Mouse (Mus musculus): ENCODE measurements around the gene Lgals7. TPM values are rescaled to one million over a fixed set of nuclear protein-coding genes. Genes with fewer than 3 reads are reported as not detected.
"Not testable (repeated sequence)": the region's sequence is repeated elsewhere in the genome, so short reads cannot be mapped to it uniquely, and the experiment has no call there.

The Lgals7 gene
- polyA plus RNA-seq, 1 experiment from 2014 or later: 2.9 TPM

- Histone ChIP-seq H3K4me2 (ENCODE audit: low read length) (no peak overlapping the region), H3K9me3 (ENCODE audit: control insufficient read depth, low read length) (no peaks in the 10 kb centered on the region), H3K9ac (replicated peaks; ENCODE audit: low read depth, low read length) (no peak overlapping the region), H3K4me1 (replicated peaks; ENCODE audit: control insufficient read depth, insufficient read depth, low read length) (no peaks in the 10 kb centered on the region), H3K27me3 (replicated peaks; ENCODE audit: control insufficient read depth, insufficient read depth, low read length) (peaks cover 10% of the 10 kb centered on the region), H3K27ac (ENCODE audit: low read length) (no peak overlapping the region), H3K36me3 (ENCODE audit: control insufficient read depth, insufficient read depth) (no peaks in the 10 kb centered on the region), H3K4me3 (replicated peaks; ENCODE audit: low read length) (no peak overlapping the region)
- WGBS: 62% methylated on average over 11 of the region's 11 CpGs
- ATAC-seq: no peak
These were observed 19.4 kb downstream of the Lgals7 start for GRCm38 (mm10) chr7:28883039-28883438.

GRCm38 (mm10) chr7:28883704-28884103 is 20.1 kb downstream of the Lgals7 start:
- not testable (repeated sequence) for ATAC-seq; H3K27ac ChIP-seq (ENCODE audit: low read length); H3K4me3 ChIP-seq (replicated peaks; ENCODE audit: low read length); H3K4me1 ChIP-seq (replicated peaks; ENCODE audit: control insufficient read depth, insufficient read depth, low read length); H3K9me3 ChIP-seq (ENCODE audit: control insufficient read depth, low read length); H3K36me3 ChIP-seq (ENCODE audit: control insufficient read depth, insufficient read depth); H3K9ac ChIP-seq (replicated peaks; ENCODE audit: low read depth, low read length); H3K4me2 ChIP-seq (ENCODE audit: low read length)
- WGBS: 92% methylated on average over 3 of the region's 4 CpGs
- peaks cover 14% of the 10 kb centered on the region for H3K27me3 ChIP-seq (replicated peaks; ENCODE audit: control insufficient read depth, insufficient read depth, low read length)

- ATAC-seq: no peak
These were observed 22.8 kb downstream of the Lgals7 start for GRCm38 (mm10) chr7:28886486-28886885.

GRCm38 (mm10) chr7:28888701-28889161 is 25.1 kb downstream of the Lgals7 start:
- H3K36me3 ChIP-seq (ENCODE audit: control insufficient read depth, insufficient read depth): peaks cover 9% of the 10 kb centered on the region
- H3K4me3 ChIP-seq (replicated peaks; ENCODE audit: low read length): peak overlapping the region; percentile 42
- peak; percentile 37; the same call in 1 of the 2 replicates for ATAC-seq

More at GRCm38 (mm10) chr7:28886486-28886885, 22.8 kb downstream of the Lgals7 start:
- H3K4me1 ChIP-seq (replicated peaks; ENCODE audit: control insufficient read depth, insufficient read depth, low read length): peaks cover 9% of the 10 kb centered on the region
- H3K9me3 ChIP-seq (ENCODE audit: control insufficient read depth, low read length): no peaks in the 10 kb centered on the region
- no peak overlapping the region for H3K4me2 ChIP-seq (ENCODE audit: low read length)
- H3K9ac ChIP-seq (replicated peaks; ENCODE audit: low read depth, low read length): no peak overlapping the region
- no peaks in the 10 kb centered on the region for H3K36me3 ChIP-seq (ENCODE audit: control insufficient read depth, insufficient read depth)
- peaks cover 21% of the 10 kb centered on the region for H3K27me3 ChIP-seq (replicated peaks; ENCODE audit: control insufficient read depth, insufficient read depth, low read length)
- H3K27ac ChIP-seq (ENCODE audit: low read length): no peak overlapping the region
- WGBS: 20% methylated on average over 14 of the region's 14 CpGs
- H3K4me3 ChIP-seq (replicated peaks; ENCODE audit: low read length): no peak overlapping the region

GRCm38 (mm10) chr7:28892601-28893000 is 28.9 kb downstream of the Lgals7 start:
- no peaks in the 10 kb centered on the region for H3K9me3 ChIP-seq (ENCODE audit: control insufficient read depth, low read length)
- H3K27ac ChIP-seq (ENCODE audit: low read length): no peak overlapping the region
- WGBS: 93% methylated on average over 17 of the region's 17 CpGs
- H3K27me3 ChIP-seq (replicated peaks; ENCODE audit: control insufficient read depth, insufficient read depth, low read length): peaks cover 15% of the 10 kb centered on the region
- H3K4me1 ChIP-seq (replicated peaks; ENCODE audit: control insufficient read depth, insufficient read depth, low read length): peaks cover 9% of the 10 kb centered on the region
- peaks cover 39% of the 10 kb centered on the region for H3K36me3 ChIP-seq (ENCODE audit: control insufficient read depth, insufficient read depth)
- H3K4me3 ChIP-seq (replicated peaks; ENCODE audit: low read length): no peak overlapping the region
- no peak overlapping the region for H3K9ac ChIP-seq (replicated peaks; ENCODE audit: low read depth, low read length)
- ATAC-seq: no peak
- no peak overlapping the region for H3K4me2 ChIP-seq (ENCODE audit: low read length)

More at GRCm38 (mm10) chr7:28888701-28889161, 25.1 kb downstream of the Lgals7 start:
- Histone ChIP-seq H3K4me2 (ENCODE audit: low read length) (peak overlapping the region; percentile 65), H3K27me3 (replicated peaks; ENCODE audit: control insufficient read depth, insufficient read depth, low read length) (peaks cover 21% of the 10 kb centered on the region), H3K4me1 (replicated peaks; ENCODE audit: control insufficient read depth, insufficient read depth, low read length) (peaks cover 9% of the 10 kb centered on the region), H3K9me3 (ENCODE audit: control insufficient read depth, low read length) (no peaks in the 10 kb centered on the region), H3K27ac (ENCODE audit: low read length) (no peak overlapping the region), H3K9ac (replicated peaks; ENCODE audit: low read depth, low read length) (peak overlapping the region; percentile 51)
- 1% methylated on average over 27 of the region's 27 CpGs for WGBS

GRCm38 (mm10) chr7:28893643-28894265 is 30.1 kb downstream of the Lgals7 start:
- Histone ChIP-seq H3K27ac (ENCODE audit: low read length) (no peak overlapping the region), H3K9me3 (ENCODE audit: control insufficient read depth, low read length) (no peaks in the 10 kb centered on the region), H3K9ac (replicated peaks; ENCODE audit: low read depth, low read length) (no peak overlapping the region), H3K27me3 (replicated peaks; ENCODE audit: control insufficient read depth, insufficient read depth, low read length) (peaks cover 7% of the 10 kb centered on the region), H3K4me2 (ENCODE audit: low read length) (no peak overlapping the region), H3K36me3 (ENCODE audit: control insufficient read depth, insufficient read depth) (peaks cover 48% of the 10 kb centered on the region), H3K4me3 (replicated peaks; ENCODE audit: low read length) (no peak overlapping the region), H3K4me1 (replicated peaks; ENCODE audit: control insufficient read depth, insufficient read depth, low read length) (peaks cover 4% of the 10 kb centered on the region)
- WGBS: 63% methylated on average over 7 of the region's 7 CpGs
- no peak for ATAC-seq

- Histone ChIP-seq H3K36me3 (ENCODE audit: control insufficient read depth, insufficient read depth) (peaks cover 50% of the 10 kb centered on the region), H3K4me1 (replicated peaks; ENCODE audit: control insufficient read depth, insufficient read depth, low read length) (no peaks in the 10 kb centered on the region), H3K27me3 (replicated peaks; ENCODE audit: control insufficient read depth, insufficient read depth, low read length) (no peaks in the 10 kb centered on the region), H3K9me3 (ENCODE audit: control insufficient read depth, low read length) (no peaks in the 10 kb centered on the region), H3K4me2 (ENCODE audit: low read length) (no peak overlapping the region), H3K9ac (replicated peaks; ENCODE audit: low read depth, low read length) (no peak overlapping the region), H3K27ac (ENCODE audit: low read length) (no peak overlapping the region), H3K4me3 (replicated peaks; ENCODE audit: low read length) (no peak overlapping the region)
- no peak for ATAC-seq
- 65% methylated on average over 5 of the region's 5 CpGs for WGBS
These were observed 31.3 kb downstream of the Lgals7 start for GRCm38 (mm10) chr7:28894942-28895341.

GRCm38 (mm10) chr7:28897661-28898060 is 34.0 kb downstream of the Lgals7 start:
- Histone ChIP-seq H3K36me3 (ENCODE audit: control insufficient read depth, insufficient read depth) (peaks cover 58% of the 10 kb centered on the region), H3K9me3 (ENCODE audit: control insufficient read depth, low read length) (no peaks in the 10 kb centered on the region)
- WGBS: 95% methylated on average over 6 of the region's 6 CpGs

GRCm38 (mm10) chr7:28899972-28900371 is 36.3 kb downstream of the Lgals7 start:
- no peak overlapping the region for H3K27ac ChIP-seq (ENCODE audit: low read length)
- no peak overlapping the region for H3K4me2 ChIP-seq (ENCODE audit: low read length)
- H3K36me3 ChIP-seq (ENCODE audit: control insufficient read depth, insufficient read depth): peaks cover 60% of the 10 kb centered on the region
- no peaks in the 10 kb centered on the region for H3K27me3 ChIP-seq (replicated peaks; ENCODE audit: control insufficient read depth, insufficient read depth, low read length)
- no peak overlapping the region for H3K9ac ChIP-seq (replicated peaks; ENCODE audit: low read depth, low read length)
- no peak overlapping the region for H3K4me3 ChIP-seq (replicated peaks; ENCODE audit: low read length)
- 79% methylated on average over 4 of the region's 4 CpGs for WGBS
- no peaks in the 10 kb centered on the region for H3K9me3 ChIP-seq (ENCODE audit: control insufficient read depth, low read length)
- ATAC-seq: no peak
- H3K4me1 ChIP-seq (replicated peaks; ENCODE audit: control insufficient read depth, insufficient read depth, low read length): no peaks in the 10 kb centered on the region

More at GRCm38 (mm10) chr7:28897661-28898060, 34.0 kb downstream of the Lgals7 start:
- no peaks in the 10 kb centered on the region for H3K4me1 ChIP-seq (replicated peaks; ENCODE audit: control insufficient read depth, insufficient read depth, low read length)
- H3K9ac ChIP-seq (replicated peaks; ENCODE audit: low read depth, low read length): no peak overlapping the region
- H3K4me3 ChIP-seq (replicated peaks; ENCODE audit: low read length): no peak overlapping the region
- no peak overlapping the region for H3K4me2 ChIP-seq (ENCODE audit: low read length)
- ATAC-seq: no peak
- H3K27me3 ChIP-seq (replicated peaks; ENCODE audit: control insufficient read depth, insufficient read depth, low read length): no peaks in the 10 kb centered on the region
- no peak overlapping the region for H3K27ac ChIP-seq (ENCODE audit: low read length)

Data from forebrain, embryonic 16.5 days (tissue).